Mouse (Mus musculus): ENCODE measurements around the gene Tmem270.

The Tmem270 gene

GRCm38 (mm10) chr5:134926726-134927125 lies 20.2 kb upstream of the Tmem270 start:
- no peak for DNase-seq

- DNase-seq = no peak
These were observed 16.6 kb upstream of the Tmem270 start for GRCm38 (mm10) chr5:134923141-134923540.

- peak; percentile 85 for DNase-seq
These were observed 14.6 kb upstream of the Tmem270 start for GRCm38 (mm10) chr5:134921106-134921505.

- no peak for DNase-seq
These were observed 13.7 kb upstream of the Tmem270 start for GRCm38 (mm10) chr5:134920106-134920687.

GRCm38 (mm10) chr5:134919097-134919496 lies 12.6 kb upstream of the Tmem270 start:
- peak; percentile 91 for DNase-seq

- peak; percentile 90 for DNase-seq
These were observed 11.7 kb upstream of the Tmem270 start for GRCm38 (mm10) chr5:134918071-134918832.

GRCm38 (mm10) chr5:134915311-134915710 lies 8.8 kb upstream of the Tmem270 start, which contains the start of gene Cldn13:
Cldn13 (minus strand) TSS chr5:134915526.
- DNase-seq = no peak

- no peak for DNase-seq
These were observed 8.0 kb upstream of the Tmem270 start for GRCm38 (mm10) chr5:134914510-134914909.

GRCm38 (mm10) chr5:134913753-134914152 lies 7.2 kb upstream of the Tmem270 start:
- no peak for DNase-seq

- no peak for DNase-seq
These were observed 6.8 kb upstream of the Tmem270 start for GRCm38 (mm10) chr5:134913352-134913751.

- no peak for DNase-seq
These were observed 5.4 kb upstream of the Tmem270 start for GRCm38 (mm10) chr5:134911901-134912300.

- peak; percentile 97 for DNase-seq
These were observed 602 bp upstream of the Tmem270 start for GRCm38 (mm10) chr5:134907135-134907534.

GRCm38 (mm10) chr5:134901644-134902027 lies 4.9 kb downstream of the Tmem270 start:
- peak; percentile 91 for DNase-seq

GRCm38 (mm10) chr5:134901012-134901643 lies 5.4 kb downstream of the Tmem270 start:
- DNase-seq = no peak

GRCm38 (mm10) chr5:134897596-134897995 lies 8.9 kb downstream of the Tmem270 start:
- no peak for DNase-seq

- no peak for DNase-seq
These were observed 9.6 kb downstream of the Tmem270 start for GRCm38 (mm10) chr5:134896965-134897364.

- peak; percentile 98 for DNase-seq
These were observed 11.2 kb downstream of the Tmem270 start for GRCm38 (mm10) chr5:134895291-134895690.

GRCm38 (mm10) chr5:134892717-134893116 lies 13.8 kb downstream of the Tmem270 start:
- DNase-seq = no peak

GRCm38 (mm10) chr5:134891552-134891951 lies 15.0 kb downstream of the Tmem270 start:
- peak; percentile 98 for DNase-seq

GRCm38 (mm10) chr5:134890601-134891054 lies 15.9 kb downstream of the Tmem270 start:
- DNase-seq = no peak

- DNase-seq = peak; percentile 92
These were observed 18.0 kb downstream of the Tmem270 start for GRCm38 (mm10) chr5:134888505-134888904.

- peak; percentile 99 for DNase-seq
These were observed 18.8 kb downstream of the Tmem270 start for GRCm38 (mm10) chr5:134887447-134888335.

GRCm38 (mm10) chr5:134883077-134883476 lies 23.5 kb downstream of the Tmem270 start:
- DNase-seq = peak; percentile 98

Data from heart, adult 11 months (tissue).